Mouse (Mus musculus) ES-E14 (cell line): Measurements from ENCODE around the gene Rpl37a.

Experiments used
- HCFC1 ChIP-seq: IDR thresholded peaks from 2 replicates; pipeline ENCODE4 v1.6.1; 2012; ENCODE audit warnings: low read length, inconsistent platforms, borderline replicate concordance; ENCODE audit not compliant: insufficient read depth
- MAFK ChIP-seq: IDR thresholded peaks from 2 replicates; pipeline ENCODE4 v1.6.1; 2014; ENCODE audit warnings: mild to moderate bottlenecking, low read depth, low read length, inconsistent platforms; ENCODE audit not compliant: insufficient read depth
- ZNF384 ChIP-seq: IDR thresholded peaks from 2 replicates; pipeline ENCODE4 v1.6.1; 2012; ENCODE audit warnings: low read depth, low read length, inconsistent platforms

GRCm38 (mm10) chr1:72759758-72760157 lies 48.7 kb downstream of the Rpl37a start:
- TF ChIP-seq ZNF384 = no peak
- TF ChIP-seq MAFK = no peak
- TF ChIP-seq HCFC1 = no peak
